Mouse (Mus musculus) liver, embryonic 16.5 days (tissue): ENCODE measurements around the gene Aqp12. TPM values are rescaled to one million over a fixed set of nuclear protein-coding genes. Genes with fewer than 3 reads are reported as not detected.

ENCODE experiments used
- ATAC-seq: fragments of 200-750 bp; cut with Nextera tagmentation; 2 replicates; pipeline ENCODE4 v1.8.0; 2017; ENCODE audit warnings: low read depth, mild to moderate bottlenecking, moderate number of reproducible peaks, moderate library complexity
- H3K27ac ChIP-seq: fragments of 300-500 bp; sonication (generic); 2 replicates; pipeline ENCODE4 v1.5.1; 2014; ENCODE audit warnings: mild to moderate bottlenecking, low read length
- H3K27me3 ChIP-seq: fragments of 300-500 bp; sonication (generic); 2 replicates; pipeline ENCODE4 v1.6.1; 2014; ENCODE audit warnings: low read depth, low read length, mixed read lengths; ENCODE audit not compliant: control insufficient read depth, insufficient read depth
- H3K36me3 ChIP-seq: fragments of 300-500 bp; sonication (generic); 2 replicates; pipeline ENCODE4 v1.6.1; 2014; ENCODE audit warnings: mild to moderate bottlenecking; ENCODE audit not compliant: control insufficient read depth, insufficient read depth
- H3K4me1 ChIP-seq: fragments of 300-500 bp; sonication (generic); 2 replicates; pipeline ENCODE4 v1.6.1; 2014; ENCODE audit warnings: low read depth, low read length, mixed read lengths; ENCODE audit not compliant: control insufficient read depth
- H3K4me2 ChIP-seq: fragments of 300-500 bp; sonication (generic); 2 replicates; pipeline ENCODE4 v1.6.1; 2014; ENCODE audit warnings: low read depth, low read length, mixed read lengths
- H3K4me3 ChIP-seq: fragments of 300-500 bp; sonication (generic); 2 replicates; pipeline ENCODE4 v1.5.1; 2014; ENCODE audit warnings: low read depth, mild to moderate bottlenecking, low read length
- H3K9ac ChIP-seq: fragments of 300-500 bp; sonication (generic); 2 replicates; pipeline ENCODE4 v1.6.1; 2014; ENCODE audit warnings: low read depth, low read length
- H3K9me3 ChIP-seq: fragments of 300-500 bp; sonication (generic); replicated peaks from 2 replicates; pipeline ENCODE4 v1.6.1; 2016; ENCODE audit warnings: low read length; ENCODE audit not compliant: control insufficient read depth
- WGBS: fragments of 180-500 bp; shearing (Covaris S2); extraction: QIAGEN DNeasy Blood & Tissue Kit; methylation state at CpG from one replicate; pipeline ENCODE4 v1.1.7; 2014; ENCODE audit not compliant: insufficient replicate concordance; 5-methylcytosine and 5-hydroxymethylcytosine counted together
- polyA plus RNA-seq: library from polyadenylated mRNA; unstranded; fragments of >200 nt; fragmentation: Nextera tagmentation; extraction: Ambion mirVana; gene quantifications from 2 replicates; pipeline ENCODE4 v1.2.1, GENCODE M21; 2015

Aqp12 gene
- polyA plus RNA-seq, 1 experiment from 2014 or later: 0.38 TPM

- WGBS: 45% methylated on average over 11 of the region's 11 CpGs
- H3K36me3 ChIP-seq: no peaks in the 10 kb centered on the region
- H3K4me3 ChIP-seq: no peak overlapping the region
- H3K27ac ChIP-seq: no peak overlapping the region
- ATAC-seq: no peak
- no peak overlapping the region for H3K9ac ChIP-seq
- no peak overlapping the region for H3K4me2 ChIP-seq
- H3K27me3 ChIP-seq: no peaks in the 10 kb centered on the region
- H3K4me1 ChIP-seq: no peaks in the 10 kb centered on the region
- H3K9me3 ChIP-seq: no peaks in the 10 kb centered on the region
Observed at GRCm38 (mm10) chr1:92979073-92979602, 27.0 kb upstream of the Aqp12 start.

DNA sequence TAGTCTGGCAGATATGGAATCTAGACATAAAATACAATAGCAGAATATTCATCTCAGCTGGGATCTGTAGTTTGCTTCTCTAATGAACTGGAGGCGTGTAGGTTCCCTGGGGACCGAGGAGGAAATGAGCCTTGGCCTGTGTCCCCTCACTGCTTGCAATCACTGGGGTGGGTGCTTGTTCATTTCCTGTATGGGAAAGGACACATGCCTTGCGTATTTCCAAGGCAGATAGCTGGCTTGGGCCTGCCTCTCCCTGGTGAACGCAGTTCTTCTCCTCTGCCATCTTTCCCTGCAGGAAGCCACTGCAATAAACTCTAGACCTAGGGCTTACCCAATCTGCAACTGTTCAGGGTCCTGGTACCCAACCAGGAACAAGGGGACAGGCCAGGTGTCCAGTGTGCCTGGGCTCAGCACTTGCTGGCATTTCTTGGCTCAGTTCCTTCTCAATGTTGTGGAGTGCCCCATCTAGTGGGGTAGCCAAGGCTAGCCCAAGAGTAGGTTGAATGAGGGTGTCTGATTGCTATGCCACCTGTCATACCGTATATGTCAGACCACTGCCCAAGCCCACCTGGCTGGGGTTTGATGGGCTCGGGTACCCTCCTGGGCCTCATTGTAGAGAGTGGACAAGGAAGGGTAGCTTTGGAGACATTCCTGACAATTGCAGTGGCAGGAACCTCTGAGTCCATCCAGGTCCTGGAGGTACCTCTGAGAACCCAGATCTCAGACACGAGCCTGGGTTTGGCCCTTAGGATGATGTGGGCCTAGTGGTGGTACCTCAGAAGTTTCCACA, 24.9 kb upstream of the Aqp12 start:
- Histone ChIP-seq H3K4me3 (no peak overlapping the region), H3K36me3 (no peaks in the 10 kb centered on the region), H3K27me3 (no peaks in the 10 kb centered on the region), H3K4me2 (no peak overlapping the region), H3K9ac (no peak overlapping the region), H3K27ac (no peak overlapping the region), H3K4me1 (no peaks in the 10 kb centered on the region), H3K9me3 (no peaks in the 10 kb centered on the region)
- ATAC-seq: peak; percentile 13; the same call in 1 of the 2 replicates
- 46% methylated on average over 7 of the region's 7 CpGs for WGBS

DNA sequence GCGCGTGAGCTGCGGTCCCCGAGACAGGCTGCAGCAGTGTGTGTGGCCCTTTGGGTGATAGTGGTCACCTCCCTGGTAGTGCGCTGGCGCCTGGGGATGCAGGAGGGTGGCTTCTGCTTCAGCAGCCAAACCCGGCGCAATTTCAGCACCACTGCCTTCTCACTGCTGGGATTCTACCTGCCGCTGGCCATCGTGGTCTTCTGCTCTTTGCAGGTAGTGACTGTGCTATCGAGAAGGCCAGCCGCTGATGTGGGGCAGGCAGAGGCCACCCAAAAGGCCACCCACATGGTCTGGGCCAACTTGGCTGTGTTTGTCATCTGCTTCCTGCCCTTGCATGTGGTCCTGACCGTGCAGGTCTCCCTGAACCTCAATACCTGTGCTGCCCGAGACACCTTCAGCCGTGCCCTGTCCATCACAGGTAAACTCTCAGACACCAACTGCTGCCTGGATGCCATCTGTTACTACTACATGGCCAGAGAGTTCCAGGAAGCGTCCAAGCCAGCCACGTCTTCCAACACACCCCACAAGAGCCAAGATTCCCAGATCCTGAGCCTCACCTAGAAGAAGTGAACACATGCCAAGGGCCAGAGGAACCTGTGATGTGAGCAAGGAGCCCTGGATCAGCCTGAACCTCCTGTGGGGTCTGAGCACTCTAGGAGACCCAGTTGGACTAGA, 23.1 kb upstream of the Aqp12 start:
- WGBS: 73% methylated on average over 17 of the region's 17 CpGs
- H3K27ac ChIP-seq: no peak overlapping the region
- H3K36me3 ChIP-seq: no peaks in the 10 kb centered on the region
- no peak overlapping the region for H3K9ac ChIP-seq
- no peaks in the 10 kb centered on the region for H3K4me1 ChIP-seq
- H3K9me3 ChIP-seq: no peaks in the 10 kb centered on the region
- H3K4me2 ChIP-seq: no peak overlapping the region
- ATAC-seq: no peak
- H3K27me3 ChIP-seq: no peaks in the 10 kb centered on the region
- H3K4me3 ChIP-seq: no peak overlapping the region

GRCm38 (mm10) chr1:92984999-92985398, 21.1 kb upstream of the Aqp12 start:
- Histone ChIP-seq H3K27ac (no peak overlapping the region), H3K4me3 (no peak overlapping the region), H3K36me3 (no peaks in the 10 kb centered on the region), H3K4me2 (no peak overlapping the region), H3K27me3 (no peaks in the 10 kb centered on the region), H3K4me1 (no peaks in the 10 kb centered on the region), H3K9me3 (no peaks in the 10 kb centered on the region), H3K9ac (no peak overlapping the region)
- no peak for ATAC-seq
- 60% methylated on average over 5 of the region's 5 CpGs for WGBS

DNA sequence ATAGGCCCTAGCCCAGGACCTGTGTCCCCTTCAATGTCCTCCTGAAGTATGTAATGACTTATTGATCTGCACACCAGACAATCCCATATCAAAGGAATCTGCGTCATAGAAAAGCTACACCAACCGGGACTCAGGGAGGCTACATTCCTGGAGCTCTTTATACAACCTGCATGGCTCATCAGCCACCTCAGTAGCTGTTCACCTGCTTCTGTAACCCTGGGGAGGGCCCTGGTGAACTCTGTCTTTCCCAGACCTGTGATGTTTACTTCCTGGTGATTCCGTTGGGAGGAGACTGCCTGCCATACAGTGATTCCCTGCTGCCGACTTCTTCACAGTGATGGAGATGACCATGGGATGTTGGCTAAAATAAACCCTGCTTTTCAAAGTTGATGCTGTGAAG, 17.2 kb upstream of the Aqp12 start:
- no peak for ATAC-seq
- H3K9me3 ChIP-seq: no peaks in the 10 kb centered on the region
- H3K27me3 ChIP-seq: no peaks in the 10 kb centered on the region

DNA sequence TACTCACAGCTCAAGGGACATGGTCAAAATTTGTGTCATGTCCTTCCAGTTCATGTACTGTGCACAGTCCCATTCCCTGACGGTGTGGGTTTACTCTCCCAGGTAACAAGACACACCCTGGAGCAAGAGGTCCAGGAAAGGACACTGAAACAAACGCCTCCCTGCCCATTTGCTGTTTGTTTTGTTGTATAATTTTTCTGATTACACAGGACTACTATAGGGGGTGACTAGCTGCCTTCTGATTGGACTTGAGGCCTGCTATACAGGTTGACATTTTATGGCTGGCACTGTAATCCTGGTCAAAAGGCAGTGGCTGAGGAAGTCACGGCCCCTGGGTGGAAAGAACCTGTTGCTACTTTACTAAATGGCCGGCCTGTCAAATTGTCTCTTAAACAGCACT, 16.2 kb upstream of the Aqp12 start:
- Histone ChIP-seq H3K27ac (no peak overlapping the region), H3K9me3 (no peaks in the 10 kb centered on the region), H3K4me2 (no peak overlapping the region), H3K9ac (no peak overlapping the region), H3K4me1 (no peaks in the 10 kb centered on the region), H3K27me3 (no peaks in the 10 kb centered on the region), H3K4me3 (no peak overlapping the region), H3K36me3 (no peaks in the 10 kb centered on the region)
- ATAC-seq: no peak
- WGBS: 46% methylated on average over 4 of the region's 4 CpGs

More for the DNA sequence above, 17.2 kb upstream of the Aqp12 start:
- Histone ChIP-seq H3K9ac (no peak overlapping the region), H3K4me1 (no peaks in the 10 kb centered on the region), H3K27ac (no peak overlapping the region), H3K36me3 (no peaks in the 10 kb centered on the region), H3K4me2 (no peak overlapping the region), H3K4me3 (no peak overlapping the region)
- WGBS: 54% methylated on average over 4 of the region's 4 CpGs

- Histone ChIP-seq H3K4me3 (no peak overlapping the region), H3K36me3 (no peaks in the 10 kb centered on the region), H3K4me2 (no peak overlapping the region), H3K9me3 (no peaks in the 10 kb centered on the region), H3K4me1 (no peaks in the 10 kb centered on the region), H3K9ac (no peak overlapping the region), H3K27ac (no peak overlapping the region), H3K27me3 (no peaks in the 10 kb centered on the region)
- no peak for ATAC-seq
- WGBS: 50% methylated on average over 6 of the region's 6 CpGs
Observed at GRCm38 (mm10) chr1:92992214-92992855, 13.8 kb upstream of the Aqp12 start.

DNA sequence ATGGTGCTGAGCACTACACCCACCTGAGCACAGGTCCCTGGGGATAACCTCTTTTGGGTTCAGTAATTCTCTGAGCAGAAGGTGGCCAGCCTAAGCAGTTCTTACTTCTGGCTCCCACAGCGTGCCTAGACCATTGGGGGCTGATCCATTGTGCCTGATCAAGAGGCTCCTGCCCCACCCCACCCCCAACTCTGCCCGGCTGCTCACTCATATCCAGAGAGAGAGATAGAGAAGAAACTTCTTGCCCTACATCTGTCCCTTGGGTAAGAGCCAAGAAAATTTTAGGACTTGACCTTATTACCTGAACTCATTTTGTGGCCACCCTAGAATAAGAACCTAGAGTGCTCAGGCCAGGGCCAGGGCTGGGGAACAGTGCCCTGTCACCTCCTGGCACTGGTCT, 13.3 kb upstream of the Aqp12 start:
- no peaks in the 10 kb centered on the region for H3K27me3 ChIP-seq
- no peak overlapping the region for H3K4me2 ChIP-seq
- no peaks in the 10 kb centered on the region for H3K36me3 ChIP-seq
- H3K27ac ChIP-seq: no peak overlapping the region
- no peak for ATAC-seq
- no peak overlapping the region for H3K4me3 ChIP-seq
- WGBS: 64% methylated on average over 2 of the region's 2 CpGs
- no peaks in the 10 kb centered on the region for H3K9me3 ChIP-seq
- no peaks in the 10 kb centered on the region for H3K4me1 ChIP-seq
- H3K9ac ChIP-seq: no peak overlapping the region

DNA sequence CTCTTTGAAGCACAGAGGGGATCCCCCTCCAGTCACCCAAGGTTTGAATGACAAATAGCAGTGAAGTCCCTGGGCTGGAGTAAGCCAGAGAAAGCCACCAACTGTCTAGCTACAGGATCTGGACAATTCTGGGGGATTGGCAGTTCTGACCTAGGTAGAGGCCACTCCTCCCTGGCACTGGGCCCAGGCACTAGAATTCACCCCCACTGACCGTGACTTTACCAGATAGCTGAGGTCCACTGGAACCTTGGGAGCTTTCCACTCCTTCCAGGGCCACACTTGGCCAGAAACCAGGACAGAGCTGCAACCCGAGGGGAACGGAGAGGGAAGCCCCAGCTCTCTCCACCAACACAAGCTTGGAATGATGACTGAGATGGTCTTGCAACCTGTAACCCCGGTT, 3.1 kb downstream of the Aqp12 start:
- H3K27ac ChIP-seq: no peak overlapping the region
- ATAC-seq: no peak
- H3K4me1 ChIP-seq: no peaks in the 10 kb centered on the region
- H3K9ac ChIP-seq: no peak overlapping the region
- H3K27me3 ChIP-seq: no peaks in the 10 kb centered on the region
- H3K4me2 ChIP-seq: no peak overlapping the region
- no peak overlapping the region for H3K4me3 ChIP-seq
- H3K36me3 ChIP-seq: no peaks in the 10 kb centered on the region
- H3K9me3 ChIP-seq: no peaks in the 10 kb centered on the region
- 55% methylated on average over 4 of the region's 4 CpGs for WGBS
